Mouse (Mus musculus): ENCODE data around the gene Ptk7. TPM values are rescaled to one million over a fixed set of nuclear protein-coding genes. Genes with fewer than 3 reads are reported as not detected.

Gene Ptk7
- total RNA-seq, 2 experiments from 2014 or later, result 8.3 to 9.4 TPM

- H3K4me3 ChIP-seq, result no peak overlapping the region
- intact Hi-C loops (cut with DNase I), result no loop called here
- peak in 1 of 2 experiments; percentile 27 for DNase-seq (ENCODE audit: extremely low spot score in 1 of 2, low spot score in 2 of 2)
- peak overlapping the region; percentile 70 for H3K27ac ChIP-seq
- no peak for TF ChIP-seq CTCF (IDR thresholded peaks at IDR 0.05)
Observed at GRCm38 (mm10) chr17:46543661-46544060, 85.6 kb downstream of the Ptk7 start.

- Histone ChIP-seq H3K4me3 (no peak overlapping the region), H3K27ac (no peak overlapping the region)
- peak; percentile 89 for TF ChIP-seq CTCF (IDR thresholded peaks at IDR 0.05)
- intact Hi-C loops (cut with DNase I), result loop anchor here (2.0 kb wide), 2 partner anchors 63 to 111 kb away; no protein-coding TSS in a partner anchor
- DNase-seq (ENCODE audit: extremely low spot score in 1 of 2, low spot score in 2 of 2), result peak; percentile 61 to 68
Observed at GRCm38 (mm10) chr17:46525579-46526307, 103.6 kb downstream of the Ptk7 start.

- no peak for TF ChIP-seq CTCF (IDR thresholded peaks at IDR 0.05)
- intact Hi-C loops (cut with DNase I), result loop anchor here (2.0 kb wide), 2 partner anchors 64 to 112 kb away; no protein-coding TSS in a partner anchor
- DNase-seq (ENCODE audit: extremely low spot score in 1 of 2, low spot score in 2 of 2), result no peak
- H3K4me3 ChIP-seq, result no peak overlapping the region
- H3K27ac ChIP-seq, result no peak overlapping the region
Observed at GRCm38 (mm10) chr17:46525065-46525464, 104.2 kb downstream of the Ptk7 start.

- intact Hi-C loops (cut with DNase I), result no loop called here
- TF ChIP-seq CTCF (IDR thresholded peaks at IDR 0.05), result no peak; the same call in 1 of the 2 replicates
- H3K27ac ChIP-seq, result no peak overlapping the region
- no peak overlapping the region for H3K4me3 ChIP-seq
- DNase-seq (ENCODE audit: extremely low spot score in 1 of 2, low spot score in 2 of 2), result no peak
Observed at GRCm38 (mm10) chr17:46521963-46522668, 107.2 kb downstream of the Ptk7 start.

- Histone ChIP-seq H3K27ac (no peak overlapping the region), H3K4me3 (no peak overlapping the region)
- no peak for DNase-seq (ENCODE audit: extremely low spot score in 1 of 2, low spot score in 2 of 2)
- intact Hi-C loops (cut with DNase I), result no loop called here
- no peak for TF ChIP-seq CTCF (IDR thresholded peaks at IDR 0.05)
Observed at GRCm38 (mm10) chr17:46521174-46521573, 108.1 kb downstream of the Ptk7 start.

GRCm38 (mm10) chr17:46520385-46520979 is 108.8 kb downstream of the Ptk7 start:
- no peak for DNase-seq (ENCODE audit: extremely low spot score in 1 of 2, low spot score in 2 of 2)

GRCm38 (mm10) chr17:46519971-46520370 is 109.3 kb downstream of the Ptk7 start:
- no peak for DNase-seq (ENCODE audit: extremely low spot score in 1 of 2, low spot score in 2 of 2)
- H3K27ac ChIP-seq, result no peak overlapping the region
- intact Hi-C loops (cut with DNase I), result no loop called here
- no peak for TF ChIP-seq CTCF (IDR thresholded peaks at IDR 0.05)
- no peak overlapping the region for H3K4me3 ChIP-seq

More at GRCm38 (mm10) chr17:46520385-46520979, 108.8 kb downstream of the Ptk7 start:
- TF ChIP-seq CTCF (IDR thresholded peaks at IDR 0.05), result no peak
- intact Hi-C loops (cut with DNase I), result no loop called here
- H3K27ac ChIP-seq, result no peak overlapping the region
- H3K4me3 ChIP-seq, result no peak overlapping the region

Small RNA genes lying within 50 kb of the gene (microRNA-seq; reads per million reads assigned to microRNA genes)
- 2.4 to 2.6 reads per million in 2 experiments for gene Mir6976

Other genes with a start within 250 kb of the Ptk7 start
- 10 to 100 TPM; 56.7 to 69.5 TPM for gene Zfp318, start 245.8 kb downstream of the Ptk7 start, total RNA-seq (2021)
- gene Crip3, start 200.6 kb downstream of the Ptk7 start, total RNA-seq (2021), result 1 to 10 TPM; 5.2 to 5.8 TPM
- gene Slc22a7, start 191.0 kb downstream of the Ptk7 start, total RNA-seq (2021), result under 1 TPM; 0.25 to 0.75 TPM
- gene Ttbk1, start 141.8 kb downstream of the Ptk7 start, total RNA-seq (2021), result 100 to 1,000 TPM; 136 to 148 TPM
- 1 to 10 TPM; 4.2 to 5.0 TPM for gene Dnph1, start 132.8 kb downstream of the Ptk7 start, total RNA-seq (2021)
- gene Cul9, start 83.1 kb downstream of the Ptk7 start, total RNA-seq (2021), result 10 to 100 TPM; 66.6 to 70.1 TPM
- gene Srf, start 73.3 kb downstream of the Ptk7 start, total RNA-seq (2021), result 10 to 100 TPM; 57.0 to 74.2 TPM
- 10 to 100 TPM; 21.9 to 24.4 TPM for gene Klc4, start 16.5 kb upstream of the Ptk7 start, total RNA-seq (2021)
- gene Mrpl2, start 16.7 kb upstream of the Ptk7 start, total RNA-seq (2021), result 10 to 100 TPM; 49.1 to 53.2 TPM
- gene Cul7, start 20.8 kb upstream of the Ptk7 start, total RNA-seq (2021), result 10 to 100 TPM; 25.9 to 30.0 TPM
- 10 to 100 TPM; 14.9 to 15.7 TPM for gene Rrp36, start 44.8 kb upstream of the Ptk7 start, total RNA-seq (2021)
- 100 to 1,000 TPM; 114 to 122 TPM for gene Mea1, start 49.3 kb upstream of the Ptk7 start, total RNA-seq (2021)
- 100 to 1,000 TPM; 195 to 200 TPM for gene Klhdc3, start 51.4 kb upstream of the Ptk7 start, total RNA-seq (2021)
- gene Ppp2r5d, start 75.6 kb upstream of the Ptk7 start, total RNA-seq (2021), result 10 to 100 TPM; 79.5 to 83.9 TPM
- gene Pex6, start 82.0 kb upstream of the Ptk7 start, total RNA-seq (2021), result 10 to 100 TPM; 54.6 to 55.5 TPM
- gene Gnmt, start 99.7 kb upstream of the Ptk7 start, total RNA-seq (2021), result 1 to 10 TPM in 1 of 2 experiments, under 1 TPM in 1; 0.70 to 2.1 TPM
- gene Cnpy3, start 122.7 kb upstream of the Ptk7 start, total RNA-seq (2021), result 10 to 100 TPM; 65.1 to 68.1 TPM
- under 1 TPM in 1 of 2 experiments, not detected in 1; 0.28 TPM for gene Ptcra, start 134.2 kb upstream of the Ptk7 start, total RNA-seq (2021)
- gene 2310039H08Rik, start 143.1 kb upstream of the Ptk7 start, total RNA-seq (2021), result 1 to 10 TPM; 6.3 to 6.5 TPM
- gene Rpl7l1, start 153.2 kb upstream of the Ptk7 start, total RNA-seq (2021), result 10 to 100 TPM; 36.7 to 51.5 TPM
- gene Bicral, start 229.0 kb upstream of the Ptk7 start, total RNA-seq (2021), result 10 to 100 TPM; 57.5 to 59.7 TPM

Data from left cerebral cortex, adult 2 months (tissue).